Comparison of ENCODE assay signal across 21 mouse cellular contexts in the genomic region with DNA sequence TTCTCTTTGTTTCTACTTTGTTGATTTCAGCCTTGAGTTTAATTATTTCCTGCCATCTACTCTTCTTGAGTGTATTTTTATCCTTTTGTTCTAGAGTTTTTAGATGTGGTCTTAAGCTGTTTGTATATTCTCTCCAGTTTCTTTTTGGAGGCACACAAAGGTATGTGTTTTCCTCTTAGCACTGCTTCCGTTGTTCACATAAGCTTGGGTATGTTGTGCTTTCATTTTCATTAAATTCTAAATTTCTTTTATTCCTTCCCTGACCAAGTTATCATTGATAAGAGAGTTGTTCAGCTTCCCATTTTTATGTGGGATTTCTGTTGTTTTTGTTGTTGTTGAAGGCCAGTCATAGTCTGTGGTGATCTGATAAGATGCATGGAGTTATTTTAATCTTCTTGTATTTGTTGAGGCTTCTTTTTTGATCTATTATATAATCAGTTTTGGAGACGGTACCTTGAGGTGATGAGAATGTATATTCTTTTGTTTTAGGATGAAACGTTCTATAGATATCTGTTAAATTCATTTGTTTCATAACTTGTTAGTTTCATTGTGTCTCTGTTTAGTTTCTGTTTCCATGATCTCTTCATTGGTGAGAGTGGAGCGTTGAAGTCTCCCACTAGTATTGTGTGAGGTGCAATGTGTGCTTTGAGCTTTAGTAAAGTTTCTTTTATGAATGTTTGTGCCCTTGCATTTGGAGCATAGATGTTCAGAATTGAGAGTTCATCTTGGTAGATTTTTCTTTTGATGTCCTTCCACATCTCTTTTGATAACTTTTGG. TPM values are rescaled to one million over a fixed set of nuclear protein-coding genes. Genes with fewer than 3 reads are reported as not detected.
"Had no signal": no experiment of that assay in that cellular context is flagged by ENCODE, and none has a peak within 500 bp of the region (broad histone marks: within the 10 kb centered on the region; RNA-seq: fewer than 3 reads in every experiment).

No protein-coding gene starts in this region.

- H3K4me1 ChIP-seq: lung, embryonic 15.5 days; midbrain, embryonic 10.5 days; midbrain, embryonic 12.5 days; neural tube, embryonic 12.5 days; stomach, embryonic 15.5 days had no signal

- ATAC-seq: lung, postnatal 0 days; midbrain, embryonic 16.5 days had no signal

- H3K4me3 ChIP-seq: lung, embryonic 15.5 days; midbrain, embryonic 10.5 days; midbrain, embryonic 12.5 days; myocyte; neural tube, embryonic 12.5 days; stomach, embryonic 15.5 days had no signal

- DNase-seq: lung, adult 18-20 months; lung, postnatal 14 days; lung, postnatal 36 days; midbrain, embryonic 14.5 days; right cerebral cortex, postnatal 14 days; right cerebral cortex, postnatal 4 days; spleen, adult 18-20 months; thymus, adult 2 months; thymus, postnatal 14 days; thymus, postnatal 4 days had no signal

RNA-seq across cellular contexts. Expression of gene Ms4a4b, which starts 8.1 kb away (rescaled TPM):
- polyA plus RNA-seq: midbrain, embryonic 10.5 days; midbrain, embryonic 12.5 days; midbrain, embryonic 14.5 days; midbrain, embryonic 16.5 days; myocyte; neural tube, embryonic 12.5 days; neural tube, embryonic 14.5 days had no signal

RNA-seq across cellular contexts. Expression of gene Ms4a4c, which starts 30.7 kb away (rescaled TPM):
- total RNA-seq: megakaryocyte-erythroid progenitor cell, adult 5-6 weeks had no signal
- polyA plus RNA-seq: midbrain, embryonic 10.5 days; myocyte; neural tube, embryonic 14.5 days; testis, adult 2 months had no signal

RNA-seq across cellular contexts. Expression of gene Ms4a6c, which starts 33.9 kb away (rescaled TPM):
- polyA plus RNA-seq: myocyte had no signal

RNA-seq across cellular contexts. Expression of gene Gm8369, which starts 50.5 kb away (rescaled TPM):
- polyA plus RNA-seq: midbrain, embryonic 10.5 days; midbrain, embryonic 12.5 days; midbrain, embryonic 14.5 days; midbrain, embryonic 16.5 days; myocyte; neural tube, embryonic 12.5 days; neural tube, embryonic 14.5 days; stomach, embryonic 15.5 days had no signal

RNA-seq across cellular contexts. Expression of gene Ms4a4a, which starts 59.9 kb away (rescaled TPM):
- total RNA-seq: megakaryocyte-erythroid progenitor cell, adult 5-6 weeks had no signal
- polyA plus RNA-seq: myocyte; neural tube, embryonic 14.5 days had no signal
